Mouse (Mus musculus): ENCODE measurements at regions not wholly inside any gene's neighbourhood (a gene's known extent, or its start where the extent isn't known, plus 50 kb on each side); places are given as distances from the start of the nearest gene placed in this dataset.

GRCm38 (mm10) chr4:10789141-10789540, 85.2 kb upstream of the 2610301B20Rik start:
- WGBS: 80% methylated on average over 3 of the region's 3 CpGs
- no peak overlapping the region for H3K4me3 ChIP-seq (ENCODE audit: low read depth, low read length)
- H3K4me1 ChIP-seq (replicated peaks; ENCODE audit: control insufficient read depth, insufficient read depth, low read length): no peaks in the 10 kb centered on the region
- DNase-seq (ENCODE audit: low spot score) (no peak), ATAC-seq (replicated peaks; ENCODE audit: low FRiP score) (no peak)
- no peaks in the 10 kb centered on the region for H3K27me3 ChIP-seq (ENCODE audit: control insufficient read depth, insufficient read depth, low read length)
- no peaks in the 10 kb centered on the region for H3K9me3 ChIP-seq (ENCODE audit: control insufficient read depth, low read length)
- no peaks in the 10 kb centered on the region for H3K36me3 ChIP-seq (ENCODE audit: control insufficient read depth, insufficient read depth, low read length)
- no peak overlapping the region for H3K4me2 ChIP-seq (ENCODE audit: low read depth, low read length, severe bottlenecking)
- H3K9ac ChIP-seq (ENCODE audit: low read length): no peak overlapping the region
- H3K27ac ChIP-seq (ENCODE audit: low read depth, low read length): no peak overlapping the region

- no peaks in the 10 kb centered on the region for H3K9me3 ChIP-seq (ENCODE audit: control insufficient read depth, low read length)
- ATAC-seq (replicated peaks; ENCODE audit: low FRiP score) (no peak), DNase-seq (ENCODE audit: low spot score) (no peak)
- 80% methylated on average over 3 of the region's 3 CpGs for WGBS
- H3K27ac ChIP-seq (ENCODE audit: low read depth, low read length): no peak overlapping the region
- H3K36me3 ChIP-seq (ENCODE audit: control insufficient read depth, insufficient read depth, low read length): no peaks in the 10 kb centered on the region
- no peak overlapping the region for H3K4me2 ChIP-seq (ENCODE audit: low read depth, low read length, severe bottlenecking)
- H3K27me3 ChIP-seq (ENCODE audit: control insufficient read depth, insufficient read depth, low read length): no peaks in the 10 kb centered on the region
- H3K4me3 ChIP-seq (ENCODE audit: low read depth, low read length): no peak overlapping the region
- no peaks in the 10 kb centered on the region for H3K4me1 ChIP-seq (replicated peaks; ENCODE audit: control insufficient read depth, insufficient read depth, low read length)
- no peak overlapping the region for H3K9ac ChIP-seq (ENCODE audit: low read length)
Observed at GRCm38 (mm10) chr4:10792628-10793027, 81.7 kb upstream of the 2610301B20Rik start.

GRCm38 (mm10) chr4:10794471-10794870, 79.8 kb upstream of the 2610301B20Rik start:
- H3K4me3 ChIP-seq (ENCODE audit: low read depth, low read length): no peak overlapping the region
- no peaks in the 10 kb centered on the region for H3K36me3 ChIP-seq (ENCODE audit: control insufficient read depth, insufficient read depth, low read length)
- H3K4me1 ChIP-seq (replicated peaks; ENCODE audit: control insufficient read depth, insufficient read depth, low read length): no peaks in the 10 kb centered on the region
- H3K9ac ChIP-seq (ENCODE audit: low read length): no peak overlapping the region
- H3K4me2 ChIP-seq (ENCODE audit: low read depth, low read length, severe bottlenecking): no peak overlapping the region
- H3K27ac ChIP-seq (ENCODE audit: low read depth, low read length): no peak overlapping the region
- H3K27me3 ChIP-seq (ENCODE audit: control insufficient read depth, insufficient read depth, low read length): no peaks in the 10 kb centered on the region
- H3K9me3 ChIP-seq (ENCODE audit: control insufficient read depth, low read length): no peaks in the 10 kb centered on the region
- DNase-seq (ENCODE audit: low spot score) (no peak), ATAC-seq (replicated peaks; ENCODE audit: low FRiP score) (no peak)
- WGBS: 72% methylated on average over 3 of the region's 3 CpGs

- 80% methylated on average over 3 of the region's 3 CpGs for WGBS
Observed at GRCm38 (mm10) chr4:10800780-10801553, 73.3 kb upstream of the 2610301B20Rik start.

GRCm38 (mm10) chr4:10804735-10805134, 69.6 kb upstream of the 2610301B20Rik start:
- Histone ChIP-seq H3K4me1 (replicated peaks; ENCODE audit: control insufficient read depth, insufficient read depth, low read length) (no peaks in the 10 kb centered on the region), H3K9me3 (ENCODE audit: control insufficient read depth, low read length) (no peaks in the 10 kb centered on the region), H3K27me3 (ENCODE audit: control insufficient read depth, insufficient read depth, low read length) (no peaks in the 10 kb centered on the region), H3K4me3 (ENCODE audit: low read depth, low read length) (no peak overlapping the region), H3K4me2 (ENCODE audit: low read depth, low read length, severe bottlenecking) (no peak overlapping the region), H3K9ac (ENCODE audit: low read length) (no peak overlapping the region), H3K36me3 (ENCODE audit: control insufficient read depth, insufficient read depth, low read length) (no peaks in the 10 kb centered on the region), H3K27ac (ENCODE audit: low read depth, low read length) (no peak overlapping the region)
- 30% methylated on average over 1 of the region's 1 CpGs for WGBS
- ATAC-seq (replicated peaks; ENCODE audit: low FRiP score) (no peak), DNase-seq (ENCODE audit: low spot score) (no peak)

More at GRCm38 (mm10) chr4:10800780-10801553, 73.3 kb upstream of the 2610301B20Rik start:
- H3K36me3 ChIP-seq (ENCODE audit: control insufficient read depth, insufficient read depth, low read length): no peaks in the 10 kb centered on the region
- H3K4me2 ChIP-seq (ENCODE audit: low read depth, low read length, severe bottlenecking): no peak overlapping the region
- H3K9ac ChIP-seq (ENCODE audit: low read length): no peak overlapping the region
- DNase-seq (ENCODE audit: low spot score) (no peak), ATAC-seq (replicated peaks; ENCODE audit: low FRiP score) (no peak)
- no peaks in the 10 kb centered on the region for H3K9me3 ChIP-seq (ENCODE audit: control insufficient read depth, low read length)
- H3K4me3 ChIP-seq (ENCODE audit: low read depth, low read length): no peak overlapping the region
- H3K4me1 ChIP-seq (replicated peaks; ENCODE audit: control insufficient read depth, insufficient read depth, low read length): no peaks in the 10 kb centered on the region
- no peak overlapping the region for H3K27ac ChIP-seq (ENCODE audit: low read depth, low read length)
- no peaks in the 10 kb centered on the region for H3K27me3 ChIP-seq (ENCODE audit: control insufficient read depth, insufficient read depth, low read length)

DNA sequence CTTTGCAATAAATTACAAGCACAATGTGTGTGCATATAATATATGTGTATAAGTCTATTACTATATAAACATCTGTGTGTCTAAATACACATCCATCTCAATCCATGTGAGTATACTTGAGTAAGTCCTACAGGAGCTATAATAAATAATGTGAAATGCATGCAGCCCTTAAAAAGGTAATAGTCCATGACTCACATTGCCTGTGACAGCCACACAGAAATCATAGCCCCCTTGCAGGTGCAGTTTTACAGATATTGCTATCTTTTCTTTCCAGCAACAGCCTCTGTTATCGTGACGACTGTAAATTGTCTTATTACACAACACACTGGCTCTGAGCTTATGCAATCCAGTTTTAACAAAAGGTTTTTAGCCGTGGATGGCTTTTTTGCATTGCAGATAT, 67.0 kb upstream of the 2610301B20Rik start:
- H3K4me3 ChIP-seq (ENCODE audit: low read depth, low read length): no peak overlapping the region
- WGBS: 81% methylated on average over 3 of the region's 3 CpGs
- no peak overlapping the region for H3K27ac ChIP-seq (ENCODE audit: low read depth, low read length)
- H3K9me3 ChIP-seq (ENCODE audit: control insufficient read depth, low read length): no peaks in the 10 kb centered on the region
- no peaks in the 10 kb centered on the region for H3K36me3 ChIP-seq (ENCODE audit: control insufficient read depth, insufficient read depth, low read length)
- H3K9ac ChIP-seq (ENCODE audit: low read length): no peak overlapping the region
- no peak for ATAC-seq (replicated peaks; ENCODE audit: low FRiP score)
- H3K27me3 ChIP-seq (ENCODE audit: control insufficient read depth, insufficient read depth, low read length): no peaks in the 10 kb centered on the region
- no peak for DNase-seq (ENCODE audit: low spot score)
- H3K4me2 ChIP-seq (ENCODE audit: low read depth, low read length, severe bottlenecking): no peak overlapping the region
- no peaks in the 10 kb centered on the region for H3K4me1 ChIP-seq (replicated peaks; ENCODE audit: control insufficient read depth, insufficient read depth, low read length)

DNA sequence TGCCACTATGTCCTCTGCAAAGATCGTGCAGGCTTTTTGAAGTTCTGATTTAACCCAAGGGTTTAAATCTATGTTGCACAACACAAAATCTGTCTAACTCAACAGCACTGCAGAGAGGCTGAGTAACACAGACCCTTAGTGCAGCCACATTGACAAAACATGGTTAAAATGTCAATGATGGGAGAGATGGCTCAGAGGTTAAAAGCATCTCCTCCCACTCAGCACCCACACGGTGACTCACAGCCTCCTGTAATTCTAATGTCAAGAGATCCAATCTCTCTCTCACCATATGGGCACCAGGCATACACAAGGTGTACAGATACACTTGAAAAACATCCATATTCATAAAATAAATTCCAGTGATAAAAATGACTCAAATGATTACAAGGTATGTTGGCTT, 61.4 kb upstream of the 2610301B20Rik start:
- no peak for ATAC-seq (replicated peaks; ENCODE audit: low FRiP score)
- WGBS: 91% methylated on average over 2 of the region's 2 CpGs

More for the DNA sequence above, 61.4 kb upstream of the 2610301B20Rik start:
- Histone ChIP-seq H3K27ac (ENCODE audit: low read depth, low read length) (no peak overlapping the region), H3K27me3 (ENCODE audit: control insufficient read depth, insufficient read depth, low read length) (no peaks in the 10 kb centered on the region), H3K4me2 (ENCODE audit: low read depth, low read length, severe bottlenecking) (no peak overlapping the region), H3K9me3 (ENCODE audit: control insufficient read depth, low read length) (no peaks in the 10 kb centered on the region), H3K4me3 (ENCODE audit: low read depth, low read length) (no peak overlapping the region), H3K9ac (ENCODE audit: low read length) (no peak overlapping the region), H3K4me1 (replicated peaks; ENCODE audit: control insufficient read depth, insufficient read depth, low read length) (no peaks in the 10 kb centered on the region), H3K36me3 (ENCODE audit: control insufficient read depth, insufficient read depth, low read length) (no peaks in the 10 kb centered on the region)
- no peak for DNase-seq (ENCODE audit: low spot score)

Measured in forebrain, embryonic 11.5 days (tissue).